Mouse (Mus musculus) testis, adult 2 months (tissue): ENCODE data around the gene Gm29735.

Experiments
- CTCF ChIP-seq: fragments of 200-500 bp; IDR thresholded peaks from 2 replicates; pipeline ENCODE4 v1.5.1; 2012; ENCODE audit warnings: low read depth, mild to moderate bottlenecking, inconsistent platforms, low read length, moderate library complexity; ENCODE audit not compliant: control insufficient read depth, insufficient read depth, insufficient replicate concordance
- POLR2A ChIP-seq: fragments of 200-500 bp; IDR thresholded peaks from 2 replicates; pipeline ENCODE4 v1.6.1; 2012; ENCODE audit warnings: low read depth, mild to moderate bottlenecking, inconsistent platforms, low read length, moderate library complexity; ENCODE audit not compliant: control insufficient read depth

DNA sequence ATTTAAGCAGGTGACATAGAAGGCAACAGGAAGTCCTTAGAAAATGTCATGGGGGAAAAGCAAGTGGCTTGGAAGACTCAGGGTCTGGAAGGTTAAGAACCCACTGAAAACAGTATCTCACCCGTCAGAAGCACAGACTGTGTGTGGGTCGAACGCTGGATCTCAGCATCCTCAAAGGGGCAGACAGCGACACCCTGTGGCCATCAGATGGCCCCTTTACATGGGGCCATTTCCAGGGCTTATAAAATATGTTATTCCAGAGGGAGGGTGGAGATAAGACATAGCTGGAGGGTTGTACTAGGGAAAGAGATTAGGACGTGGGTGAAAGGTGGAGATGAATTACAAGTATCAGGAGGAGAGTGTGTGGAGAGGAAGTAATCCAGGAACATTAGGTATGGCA is 37.3 kb downstream of the Gm29735 start:
- TF ChIP-seq POLR2A = no peak
- no peak for TF ChIP-seq CTCF
